Mouse (Mus musculus) brain, embryonic 14.5 days (tissue): ENCODE data around the gene 2610507B11Rik.
A peak's percentile ranks its signal among the peaks of the same experiment; 100 is the strongest.

Experiments used
- CTCF ChIP-seq: fragments of 200-500 bp; IDR thresholded peaks from 2 replicates; pipeline ENCODE4 v1.5.1; 2012; ENCODE audit warnings: inconsistent platforms, mild to moderate bottlenecking, moderate library complexity, borderline replicate concordance; ENCODE audit not compliant: insufficient read depth, insufficient read length; ENCODE audit errors: extremely low read depth
- POLR2A ChIP-seq: fragments of 200-500 bp; IDR thresholded peaks from 2 replicates; pipeline ENCODE4 v1.6.1; 2012; ENCODE audit warnings: mild to moderate bottlenecking, inconsistent platforms, borderline replicate concordance; ENCODE audit not compliant: poor library complexity, insufficient read depth, insufficient read length, severe bottlenecking; ENCODE audit errors: extremely low read depth

DNA sequence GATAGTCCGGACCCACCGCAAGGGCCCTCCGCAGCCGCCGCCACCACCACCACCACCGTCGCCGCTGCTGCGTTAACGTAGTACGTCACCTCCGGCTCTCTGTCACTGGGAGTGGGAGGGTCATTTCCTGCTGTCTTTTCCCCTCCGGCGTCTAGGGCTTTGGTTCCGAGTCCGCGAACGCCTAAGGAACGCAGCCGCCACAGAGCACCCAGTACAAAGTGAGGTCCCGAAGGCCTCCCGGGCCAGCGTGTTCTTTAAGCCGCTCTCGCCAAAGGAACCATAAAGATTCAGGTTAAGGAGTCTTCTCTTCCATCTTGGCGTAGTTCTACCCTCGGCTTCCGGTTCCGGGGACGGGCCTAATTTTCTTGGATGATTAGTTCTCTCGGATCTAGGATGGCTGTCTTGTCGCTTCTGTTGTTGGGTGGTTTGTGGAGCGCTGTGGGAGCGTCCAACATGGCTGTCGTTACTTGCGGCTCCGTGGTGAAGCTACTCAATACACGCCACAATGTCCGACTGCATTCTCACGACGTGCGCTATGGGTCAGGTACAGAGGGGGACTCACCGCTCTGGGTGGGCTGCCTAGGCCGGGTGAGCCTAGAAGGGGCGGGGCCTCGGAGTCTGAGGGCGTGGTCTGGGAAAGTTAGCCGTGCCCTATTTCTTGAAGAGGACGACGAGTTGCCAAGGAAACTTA lies 15.8 kb upstream of the 2610507B11Rik start, which contains the start of the genes Sdf2 and Supt6:
- TF ChIP-seq CTCF (no peak; the same call in 1 of the 2 replicates), POLR2A (peak; percentile 69; the same call in 1 of the 2 replicates)
